Mouse (Mus musculus) CD4-positive, CD25-positive, alpha-beta regulatory T cell, adult 2 months (primary cell): Measurements from ENCODE around the gene Ank.
"Not testable (repeated sequence)": the region's sequence is repeated elsewhere in the genome, so short reads cannot be mapped to it uniquely, and the experiment has no call there.

ENCODE experiments used
- DNase-seq: peaks from one replicate; pipeline ENCODE4 v3.0.0-alpha.2; 2012; ENCODE audit warnings: low read depth, low spot score

Gene Ank

DNA sequence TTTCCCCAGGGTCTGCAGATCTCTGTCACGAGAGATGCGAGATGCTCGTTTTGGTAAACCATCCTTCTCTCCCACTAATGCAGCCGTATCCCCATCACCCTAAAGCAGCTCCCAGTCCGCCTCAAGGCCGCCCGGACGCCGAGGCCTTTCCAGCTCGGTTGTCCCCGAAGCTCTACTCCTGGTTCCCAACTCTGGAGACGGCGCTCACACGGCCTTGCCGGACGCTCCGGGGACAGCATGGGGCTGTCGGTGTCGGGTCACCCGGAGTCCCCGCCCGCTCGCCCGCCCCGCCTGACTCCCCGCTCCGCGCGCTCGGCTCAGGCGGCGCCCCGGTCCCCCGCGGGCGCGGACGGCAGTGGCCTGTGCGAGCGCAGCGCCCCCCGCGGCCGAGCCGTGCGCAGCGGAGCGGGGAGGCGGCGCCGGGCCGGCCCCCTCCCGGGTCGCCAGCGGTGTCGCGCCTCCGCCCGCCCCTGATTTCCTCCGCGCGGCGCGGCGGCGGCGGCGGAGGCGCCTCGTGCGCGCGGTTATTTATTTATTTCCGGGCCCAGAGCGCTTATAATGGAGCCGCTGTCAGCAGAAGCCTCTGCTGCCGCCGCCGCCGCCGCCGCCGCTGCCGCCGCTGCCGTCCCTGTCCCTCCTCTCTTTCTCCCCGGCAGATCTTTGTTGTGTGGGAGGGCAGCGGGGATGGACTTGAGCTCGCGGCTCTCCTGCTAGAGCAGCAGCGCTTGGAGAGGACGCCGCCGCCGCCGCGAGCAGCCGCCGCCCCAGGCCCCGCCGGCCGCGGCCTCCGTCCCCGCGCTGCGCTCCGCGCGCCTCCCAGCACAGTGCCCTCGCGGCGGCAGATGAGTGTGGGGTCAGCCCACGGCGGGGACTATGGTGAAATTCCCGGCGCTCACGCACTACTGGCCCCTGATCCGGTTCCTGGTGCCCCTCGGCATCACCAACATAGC, at the start of gene Ank:
Gene Ank (plus strand): TSS at position 547 of the 950 bp plus-strand sequence.
- DNase-seq: peak; percentile 89

DNA sequence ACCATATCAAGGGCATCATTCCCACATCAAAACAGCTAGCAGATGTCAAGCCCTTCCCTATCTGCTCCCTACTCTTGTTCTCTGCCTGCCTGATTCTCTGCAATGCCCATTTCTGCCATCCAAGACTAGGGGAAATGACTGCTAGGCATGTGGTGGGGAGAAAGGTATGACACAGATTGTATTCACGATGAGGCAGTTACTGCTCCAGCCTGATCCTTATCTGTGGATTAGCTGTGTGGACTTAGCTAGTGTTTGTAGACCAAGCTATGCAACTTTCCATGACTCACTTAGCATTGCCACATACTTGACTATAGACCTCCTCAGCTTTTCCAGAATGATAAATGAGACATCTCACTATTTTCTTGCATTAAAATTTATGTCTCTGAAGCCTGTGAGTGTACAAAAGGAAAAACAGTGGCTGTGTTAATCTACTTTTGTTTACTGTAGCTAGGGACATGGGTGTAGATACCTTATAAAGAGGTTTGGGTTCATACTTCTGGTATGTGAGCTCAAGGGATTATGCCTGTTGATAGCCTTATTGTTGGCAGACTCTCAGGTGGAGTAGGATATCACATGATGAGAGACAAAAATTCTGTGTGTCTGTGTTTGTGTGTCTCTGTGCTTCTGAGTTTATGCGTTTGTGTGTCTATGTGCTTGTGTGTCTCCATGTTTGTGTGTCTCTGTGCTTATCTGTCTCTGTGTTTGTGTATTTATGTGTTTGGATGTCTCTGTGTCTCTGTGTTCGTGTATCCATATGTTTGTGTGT, 47.7 kb upstream of the Ank start:
- no peak for DNase-seq

DNA sequence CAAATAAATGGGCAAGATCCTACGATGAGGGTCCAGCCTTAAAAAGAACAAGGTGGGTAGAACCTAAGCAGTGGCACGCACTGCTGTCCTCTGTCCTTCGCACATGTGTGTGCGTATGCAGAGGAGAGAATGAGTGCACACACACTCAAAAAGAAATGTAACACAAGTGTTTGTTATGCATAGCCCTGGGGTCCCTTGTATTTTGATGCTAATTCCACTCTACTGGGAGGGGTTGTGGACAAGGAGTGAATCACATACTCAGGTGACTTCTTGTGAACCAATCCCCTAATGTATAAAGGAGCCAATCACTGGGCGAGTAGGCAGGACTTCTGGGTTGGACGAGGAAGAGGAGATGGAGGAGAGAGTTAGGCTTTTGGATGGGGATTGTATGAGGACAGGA, 44.9 kb upstream of the Ank start:
- no peak for DNase-seq

DNA sequence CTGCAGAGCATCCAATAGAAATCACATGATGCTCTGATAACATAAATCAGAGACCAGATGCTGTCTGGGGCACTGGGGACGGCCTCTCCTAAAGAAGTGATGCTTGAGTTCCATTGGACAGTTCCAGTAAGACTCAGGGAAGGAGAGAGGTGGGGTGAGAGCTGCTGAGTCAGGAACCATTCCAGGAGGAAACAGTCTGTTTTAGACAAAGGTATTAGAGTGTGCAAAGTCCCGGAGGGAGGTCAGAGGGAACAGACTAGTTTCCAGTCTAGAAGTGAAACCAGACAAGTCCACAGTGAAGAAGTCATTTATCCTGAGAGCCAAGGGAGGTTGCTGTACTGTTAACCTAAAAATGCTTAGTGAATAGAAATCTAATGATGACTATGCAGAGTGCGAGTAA, 38.9 kb upstream of the Ank start:
- no peak for DNase-seq

DNA sequence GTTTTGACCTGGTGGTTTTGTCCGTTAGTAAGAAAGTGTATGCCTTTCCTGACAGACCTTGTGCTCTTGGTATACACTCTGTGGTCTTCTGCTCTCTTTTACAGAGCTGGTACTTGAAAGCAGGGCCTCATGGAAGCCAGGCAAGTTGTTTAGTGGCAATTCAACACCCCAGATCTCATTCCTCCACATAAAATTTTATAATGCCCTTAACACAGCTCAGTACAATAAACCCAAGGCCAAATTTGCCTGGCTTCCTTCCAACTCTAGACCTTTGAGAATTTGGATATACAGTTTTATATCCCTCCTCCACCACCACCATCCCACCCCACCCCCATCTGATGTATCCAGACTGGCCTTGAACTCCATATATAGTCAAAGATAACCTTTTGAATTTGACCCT, 36.2 kb upstream of the Ank start:
- no peak for DNase-seq

DNA sequence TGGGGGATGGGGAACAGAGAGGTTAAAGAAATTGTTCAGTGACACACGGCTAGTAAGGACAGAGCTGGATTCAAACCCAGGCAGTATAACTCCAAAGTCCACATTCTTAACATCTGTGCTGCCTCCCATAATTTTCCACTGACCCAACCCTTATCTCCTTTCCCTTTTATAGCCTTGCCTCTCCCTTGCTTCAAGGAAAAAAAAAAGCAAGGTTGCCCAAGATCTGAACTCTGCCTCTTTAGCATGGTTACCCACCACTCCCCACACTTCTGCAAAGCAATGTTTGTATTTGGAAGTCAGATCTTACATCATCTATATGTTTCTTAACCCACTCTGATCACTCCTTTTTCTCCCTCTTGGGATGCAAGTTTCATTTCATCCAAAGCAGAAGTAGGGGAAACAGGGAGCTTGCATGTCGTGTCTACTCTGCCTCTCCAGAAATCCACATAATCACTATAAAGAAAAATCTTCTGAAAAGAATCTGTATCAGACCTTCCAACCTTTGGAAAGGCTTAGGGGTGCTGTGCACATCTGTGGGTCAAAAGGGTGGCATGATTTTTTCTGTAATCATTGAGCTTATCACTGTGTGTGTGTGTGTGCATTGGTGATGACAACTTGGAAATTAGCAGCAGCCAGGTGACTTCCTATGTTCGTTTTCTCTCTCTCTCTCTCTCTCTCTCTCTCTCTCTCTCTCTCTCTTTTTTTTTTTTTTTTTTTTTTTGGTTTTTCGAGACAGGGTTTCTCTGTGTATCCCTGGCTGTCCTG, 33.4 kb upstream of the Ank start:
- no peak for DNase-seq

DNA sequence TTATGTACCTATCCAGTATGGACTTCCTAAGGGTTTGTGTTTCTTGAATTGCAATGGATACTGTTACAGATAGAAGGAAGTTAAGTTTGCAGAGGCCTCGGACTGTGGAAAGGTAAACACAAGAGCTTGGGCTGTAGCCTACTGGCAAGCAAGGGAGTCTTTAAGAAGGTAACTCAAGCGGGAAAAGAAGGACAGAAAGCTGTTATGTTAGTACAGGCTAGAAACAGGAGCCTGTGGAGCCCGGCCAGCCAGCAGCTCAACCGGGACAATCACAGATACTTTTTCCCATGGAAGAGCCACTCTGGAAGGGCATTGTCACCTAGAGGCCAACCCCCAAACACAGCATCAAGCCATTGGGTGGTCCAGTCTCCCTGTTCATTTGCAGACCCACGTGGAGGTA, 31.1 kb upstream of the Ank start:
- DNase-seq: no peak

DNA sequence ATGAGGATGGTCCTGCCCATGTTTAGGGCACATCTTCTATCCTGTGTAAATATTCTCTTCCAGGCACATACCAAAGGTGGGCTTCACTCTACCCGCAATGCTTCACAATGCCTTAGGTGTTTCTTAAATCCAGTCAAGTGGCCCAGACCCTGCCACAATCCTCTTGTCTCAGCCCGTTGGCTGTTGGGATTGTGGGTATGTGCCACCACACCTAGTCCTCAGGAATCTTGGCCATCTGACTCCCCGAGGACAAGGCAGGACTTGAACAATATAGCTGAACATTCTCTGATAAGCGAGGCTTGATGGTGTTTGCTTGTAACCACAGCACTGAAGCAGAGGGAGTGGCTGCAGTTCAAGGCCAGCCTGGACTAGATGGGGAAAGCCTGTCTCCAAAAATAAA, 30.3 kb upstream of the Ank start:
- DNase-seq: no peak

DNA sequence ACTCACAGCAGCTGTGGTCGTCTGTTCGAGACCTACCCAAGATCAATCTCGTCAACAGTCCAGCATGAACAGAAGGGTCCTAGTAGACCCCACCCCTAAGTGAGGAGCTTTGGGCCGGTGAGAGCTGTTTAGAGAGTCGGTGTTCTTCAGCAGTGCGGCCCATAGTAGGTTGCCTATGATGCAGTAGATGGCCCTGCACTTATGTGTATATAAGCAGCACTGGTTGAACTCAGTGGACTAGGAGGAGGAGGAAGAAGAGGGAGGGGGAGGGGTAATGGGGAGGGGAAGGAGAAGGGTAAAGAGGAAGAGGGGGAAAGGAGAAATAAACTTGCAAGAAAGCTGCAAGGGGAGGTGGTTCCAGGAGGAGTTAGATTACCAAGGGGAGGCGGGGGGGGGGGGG, 25.4 kb upstream of the Ank start:
- DNase-seq: no peak

DNA sequence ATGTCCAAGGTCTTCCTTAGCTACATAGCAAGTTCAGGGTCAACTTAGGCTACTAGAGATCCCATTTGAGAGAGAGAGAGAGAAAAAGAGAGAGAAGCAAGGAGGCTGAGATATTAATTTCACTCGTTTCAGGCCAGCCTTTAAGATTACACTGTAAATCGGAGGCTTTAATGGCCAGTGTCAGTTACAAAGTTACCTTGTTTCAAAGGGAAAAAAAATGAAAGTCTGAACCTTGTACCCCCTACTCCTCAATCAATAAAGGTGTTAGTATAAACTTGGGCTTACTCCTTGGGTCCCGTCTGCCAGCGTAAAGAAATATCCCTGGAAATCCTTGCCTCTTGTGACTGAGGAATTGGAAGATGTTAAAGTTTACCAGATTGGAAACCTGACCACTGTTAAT, 24.9 kb upstream of the Ank start:
- no peak for DNase-seq

DNA sequence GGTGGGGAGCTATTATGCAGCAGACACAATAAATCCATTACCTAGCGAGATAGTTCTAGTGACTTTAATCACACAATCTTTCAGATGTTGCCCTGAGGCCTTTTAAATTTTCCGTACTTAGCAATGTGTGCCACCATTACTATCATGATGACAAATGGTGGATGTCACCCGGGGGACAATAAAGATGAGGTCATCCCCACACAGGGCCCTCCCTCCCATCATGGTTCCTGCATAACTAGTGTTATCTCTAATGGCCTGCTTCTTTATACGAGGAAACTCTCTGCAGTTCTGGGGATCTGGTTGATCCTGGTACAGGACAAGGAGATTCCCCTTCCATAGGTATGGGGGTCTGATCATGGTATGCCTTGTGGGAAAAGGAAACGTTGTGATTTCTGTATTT, 24.5 kb upstream of the Ank start:
- DNase-seq: no peak

DNA sequence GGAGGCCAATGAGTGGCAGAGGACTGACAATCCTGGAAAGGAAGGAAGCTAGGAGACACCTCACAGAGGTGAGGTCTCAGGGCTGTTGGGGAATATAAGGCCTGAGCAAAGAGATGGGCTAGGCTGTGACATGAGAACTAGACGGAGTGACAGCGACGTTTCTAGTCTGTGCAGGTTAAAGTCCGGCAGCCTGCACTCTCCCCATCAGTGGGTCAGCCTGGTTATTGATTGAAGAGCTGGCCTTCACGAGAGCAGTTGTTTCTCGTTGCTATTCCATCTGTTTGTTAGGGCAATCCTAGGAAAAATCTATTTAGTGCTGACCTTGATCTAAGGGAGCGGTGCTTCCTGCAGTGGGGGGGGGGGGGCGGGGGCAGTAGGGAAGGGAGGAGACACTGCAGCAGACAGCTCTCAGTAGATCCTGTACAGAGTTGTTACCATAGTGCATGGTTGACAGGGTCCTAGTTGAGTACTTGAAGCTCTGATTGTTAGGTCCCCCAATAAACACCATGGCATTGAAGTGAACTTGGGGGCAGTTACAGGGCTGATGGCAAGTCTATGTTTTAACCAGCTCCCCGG, 21.6 kb upstream of the Ank start:
- no peak for DNase-seq

DNA sequence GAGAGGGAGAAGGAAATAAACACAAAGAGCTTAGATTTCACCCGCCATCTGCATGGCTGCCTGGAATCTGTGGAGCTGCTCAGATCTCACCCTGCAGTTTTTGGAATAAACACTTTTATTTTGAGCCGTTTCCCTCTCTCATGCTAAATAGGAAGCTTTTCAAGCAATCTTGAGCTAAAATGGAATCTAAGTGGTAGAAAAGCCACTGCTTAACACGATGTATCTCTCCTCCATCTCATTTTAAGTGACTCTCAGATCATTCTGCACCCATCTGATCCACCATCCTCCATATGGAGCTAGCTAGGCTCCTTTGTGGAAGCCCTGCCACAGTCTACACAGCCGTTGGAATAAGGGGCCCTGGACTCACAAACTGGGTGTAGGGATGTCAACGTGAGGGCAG, 15.8 kb upstream of the Ank start:
- DNase-seq: no peak

DNA sequence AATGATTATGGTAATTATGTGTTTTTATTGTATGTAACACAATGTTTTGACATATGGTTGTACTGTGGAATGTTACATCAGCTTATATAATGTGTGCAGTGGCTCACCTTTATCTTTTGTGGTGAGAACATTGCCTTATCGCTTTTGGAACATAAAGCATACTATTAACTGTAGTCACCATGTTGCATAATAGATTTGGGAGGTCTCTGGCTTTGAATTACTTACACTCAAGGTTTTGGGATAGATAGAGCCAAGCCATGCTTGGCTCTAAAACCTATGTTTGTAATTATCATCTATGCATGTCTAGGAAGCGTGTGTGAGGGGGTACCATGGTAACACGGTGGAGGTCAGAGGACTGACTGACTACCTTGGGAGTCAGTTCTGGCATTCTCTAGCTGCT, 14.7 kb upstream of the Ank start:
- no peak for DNase-seq

DNA sequence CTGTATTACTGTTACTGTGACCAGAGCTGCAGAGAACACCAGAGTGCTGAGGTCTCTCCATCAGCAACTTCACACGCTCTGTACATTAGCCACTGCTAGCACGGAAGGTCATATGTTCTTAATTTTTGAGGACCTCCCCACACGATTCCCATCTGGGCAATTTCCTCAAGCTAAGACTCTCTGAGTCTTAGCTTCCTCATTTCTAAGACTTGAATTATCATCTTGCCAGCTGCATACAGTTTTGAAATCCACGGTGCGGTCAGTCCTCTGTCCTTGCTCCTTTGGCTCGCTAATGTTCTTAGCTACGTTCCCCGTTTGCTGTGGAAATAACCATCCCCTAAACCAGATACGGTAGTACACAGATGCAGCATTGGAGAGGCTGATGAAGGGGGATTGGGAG, 14.0 kb upstream of the Ank start:
- DNase-seq: no peak

DNA sequence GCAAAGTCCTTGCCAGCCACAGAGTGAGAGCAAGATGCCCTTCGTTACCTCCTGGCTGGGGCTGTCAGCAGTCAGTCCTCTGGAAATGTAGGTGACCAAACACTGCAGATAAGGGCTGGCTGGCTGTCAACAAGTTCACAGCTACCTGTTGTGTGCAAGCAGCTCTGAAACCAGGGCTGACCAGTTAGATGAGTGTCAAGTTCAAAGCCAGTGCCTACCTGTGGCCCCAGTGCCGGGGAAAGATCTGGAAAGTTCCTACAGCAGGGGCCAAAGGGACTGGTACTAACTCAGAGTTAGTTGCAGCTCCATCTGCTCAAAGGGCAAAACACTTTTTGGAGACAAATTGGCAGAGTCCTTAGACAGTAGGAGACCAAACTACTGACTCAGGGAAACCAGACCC, 9.5 kb upstream of the Ank start:
- DNase-seq: no peak

DNA sequence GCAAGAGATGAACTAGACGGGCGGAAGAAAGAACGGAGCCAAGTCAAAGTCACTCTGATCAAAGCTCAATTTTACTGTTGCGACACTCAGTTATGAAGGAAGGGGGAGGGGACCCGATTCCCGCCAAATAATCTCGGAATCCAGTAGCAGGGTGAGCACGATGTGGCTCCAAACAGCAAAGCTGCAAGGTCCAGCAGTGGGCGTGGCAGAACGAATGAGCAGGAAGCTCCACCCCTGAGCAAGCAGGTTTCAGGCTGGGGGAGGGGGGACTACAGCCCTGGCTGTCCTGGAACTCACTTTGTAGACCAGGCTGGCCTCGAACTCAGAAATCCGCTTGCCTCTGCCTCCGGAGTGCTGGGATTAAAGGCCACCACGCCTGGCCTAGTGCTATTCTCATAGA, 6.7 kb upstream of the Ank start:
- DNase-seq: not testable (repeated sequence)

DNA sequence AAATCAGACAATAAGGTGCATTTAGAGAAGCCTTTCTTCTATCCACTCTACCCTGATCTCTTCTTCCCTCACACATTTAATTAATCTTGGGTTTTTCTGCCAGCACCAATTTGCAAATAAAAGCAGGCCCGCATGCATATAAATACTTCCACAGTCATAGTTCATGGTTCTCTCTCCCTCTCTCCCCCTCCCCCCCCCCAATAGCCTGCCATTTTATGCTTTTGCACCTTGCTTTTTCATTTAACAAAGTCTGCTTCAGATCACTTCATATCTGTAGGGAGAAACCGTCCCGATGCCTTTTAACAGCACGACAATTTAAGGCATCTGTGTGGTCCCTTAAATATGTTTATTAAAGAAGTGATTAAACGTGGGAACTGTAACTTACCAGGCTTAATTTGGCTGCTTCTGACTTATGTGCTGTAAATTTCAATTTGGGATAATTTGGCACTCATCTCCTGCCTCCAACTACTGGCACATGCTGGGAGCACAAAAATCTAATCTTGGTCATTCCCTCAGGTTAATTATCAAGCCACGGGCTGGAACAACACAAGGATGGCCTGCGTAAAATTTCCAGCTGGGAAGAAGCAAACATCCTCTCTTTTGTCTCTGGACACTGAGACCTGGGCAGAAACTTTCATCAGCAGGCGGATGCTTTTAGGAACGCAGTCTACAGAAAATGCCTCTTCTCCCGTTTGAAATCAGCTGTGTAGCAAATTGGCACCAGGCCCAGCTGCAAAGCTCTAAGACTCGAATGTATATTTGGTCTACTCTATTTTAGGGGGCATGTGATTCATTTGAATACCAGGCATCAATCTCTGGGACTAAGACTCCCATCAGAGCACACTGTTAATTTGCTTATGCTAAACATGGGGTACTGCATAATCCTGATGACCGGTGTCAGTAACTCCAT, 4.9 kb upstream of the Ank start:
- DNase-seq: no peak

DNA sequence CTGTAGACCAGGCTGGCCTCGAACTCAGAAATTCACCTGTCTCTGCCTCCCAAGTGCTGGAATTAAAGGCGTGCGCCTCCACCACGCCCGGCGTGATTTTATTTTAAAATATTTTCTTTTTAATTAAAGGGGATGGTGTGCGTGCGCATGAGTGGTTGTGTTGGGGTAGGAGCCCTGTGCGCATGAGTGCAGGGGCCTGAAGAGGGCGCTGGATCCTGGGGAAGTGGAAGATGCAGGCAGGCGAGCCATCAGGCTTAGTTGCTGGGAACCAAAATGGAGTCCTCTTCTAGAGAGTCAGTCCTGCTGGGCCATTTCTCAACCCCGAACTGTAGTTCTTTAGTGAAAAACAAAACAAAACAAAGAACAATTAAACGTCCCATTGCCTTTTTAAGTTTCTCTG, 2.6 kb upstream of the Ank start:
- DNase-seq: peak; percentile 18

DNA sequence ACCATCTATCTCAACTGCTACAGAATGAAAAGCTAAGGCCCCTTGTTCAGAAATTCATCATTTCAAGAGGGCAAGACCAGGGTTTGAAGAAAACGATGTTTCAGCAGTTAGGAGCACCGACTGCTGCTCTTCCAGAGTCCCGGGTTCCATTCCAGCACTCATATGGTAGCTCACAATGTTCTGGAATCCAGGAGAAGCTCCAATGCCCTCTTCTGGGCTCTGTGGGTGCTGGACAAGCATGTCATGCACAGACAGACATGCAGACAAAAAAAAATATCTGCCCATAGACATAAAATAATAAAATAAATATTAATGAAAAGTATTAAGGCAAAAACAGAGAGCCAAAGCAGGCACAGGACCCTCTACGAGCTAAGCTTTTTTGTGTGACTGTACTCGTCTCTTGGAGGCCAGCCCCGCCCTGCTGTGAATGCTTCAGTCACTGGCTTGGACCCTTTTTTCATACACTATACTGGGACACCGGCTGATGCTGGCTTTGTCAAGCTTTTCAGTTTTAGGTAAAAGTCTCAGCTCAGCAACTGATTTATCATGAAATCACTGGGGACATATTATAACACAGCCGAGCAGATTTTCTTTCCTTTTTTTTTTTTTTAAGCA, 979 bp upstream of the Ank start:
- DNase-seq: peak; percentile 10
